Mouse (Mus musculus): Measurements from ENCODE around the gene Cpa1.

DNA sequence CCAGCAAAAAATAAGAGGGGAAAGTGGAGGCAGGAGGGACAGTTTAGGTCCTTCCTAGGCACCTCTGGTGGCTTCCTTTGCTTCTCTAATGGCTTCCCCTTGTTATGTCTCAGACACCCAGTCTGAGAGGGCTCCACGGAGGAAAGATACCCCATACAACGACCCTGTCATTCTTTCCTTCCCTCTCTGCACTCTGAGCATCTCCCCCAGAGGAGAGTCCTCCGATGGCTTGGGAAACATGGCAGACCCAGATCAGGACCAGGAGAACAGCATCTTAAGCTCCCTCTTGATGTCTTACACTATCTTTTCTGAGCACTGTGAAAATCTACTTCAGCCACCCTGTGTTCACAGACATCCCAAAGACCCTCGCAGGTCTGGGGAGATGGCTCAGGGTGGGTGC, 23.3 kb upstream of the Cpa1 start:
- TF ChIP-seq CTCF (IDR thresholded peaks at IDR 0.05; ENCODE audit: low read depth, low read length), result no peak
- no peak for TF ChIP-seq GATA1 (IDR thresholded peaks at IDR 0.05; ENCODE audit: borderline replicate concordance, low read length)
- no peak for TF ChIP-seq TAL1 (conservative IDR thresholded peaks at IDR 0.05; ENCODE audit: low read depth, low read length)
- no peak for TF ChIP-seq GATA2 (IDR thresholded peaks at IDR 0.05; ENCODE audit: borderline replicate concordance, low read depth, low read length)

Data from G1E (cell line).